Mouse (Mus musculus): Measurements from ENCODE around the gene Rps6ka4.

GRCm38 (mm10) chr19:6847841-6848517 is 7.5 kb upstream of the Rps6ka4 start:
- TF ChIP-seq HCFC1 (IDR thresholded peaks at IDR 0.05; ENCODE audit: borderline replicate concordance, insufficient read depth, low read length) = no peak
- no peak for TF ChIP-seq ZC3H11A (IDR thresholded peaks at IDR 0.05; ENCODE audit: borderline replicate concordance, low read depth, low read length)
- TF ChIP-seq CHD2 (IDR thresholded peaks at IDR 0.05; ENCODE audit: low read depth, low read length) = no peak
